In genomic region chr13:22045311-22045710, GRCm38 (mm10) we compare ENCODE assay signal across 20 mouse cellular contexts. TPM values are rescaled to one million over a fixed set of nuclear protein-coding genes. Genes with fewer than 3 reads are reported as not detected.
DNase-seq lines count a peak whose midpoint lies in the region; ATAC-seq and TF ChIP-seq lines count a peak whose summit lies in the region.
"Had no signal": no experiment of that assay in that cellular context is flagged by ENCODE, and none has a peak within 500 bp of the region (broad histone marks: within the 10 kb centered on the region; RNA-seq: fewer than 3 reads in every experiment).

No protein-coding gene starts in this region.

- TF ChIP-seq CTCF in thymus, adult 2 months (IDR thresholded peaks at IDR 0.05; ENCODE audit: borderline replicate concordance, control insufficient read depth, extremely low read depth, insufficient read depth, low read length, poor library complexity), result no peak
- no peak for TF ChIP-seq CTCF in intestine, postnatal 0 days (IDR thresholded peaks at IDR 0.05; ENCODE audit: low read depth)

- H3K36me3 ChIP-seq in liver, embryonic 12.5 days, result no peaks in the 10 kb centered on the region
- H3K36me3 ChIP-seq in thymus, adult 2 months (ENCODE audit: control insufficient read depth, insufficient read depth, low read length), result no peaks in the 10 kb centered on the region
- H3K36me3 ChIP-seq in liver, embryonic 16.5 days (ENCODE audit: control insufficient read depth, insufficient read depth), result no peaks in the 10 kb centered on the region
- H3K36me3 ChIP-seq in intestine, postnatal 0 days (ENCODE audit: control insufficient read depth, insufficient read depth), result no peaks in the 10 kb centered on the region
- H3K36me3 ChIP-seq: embryonic facial prominence, embryonic 10.5 days; forebrain, embryonic 12.5 days; hindbrain, embryonic 13.5 days had no signal

- peak overlapping the region; percentile 69 for H3K4me2 ChIP-seq in liver, embryonic 12.5 days
- H3K4me2 ChIP-seq in liver, embryonic 16.5 days (ENCODE audit: low read depth, low read length), result peak overlapping the region; percentile 67; the same call in 1 of the 2 replicates
- H3K4me2 ChIP-seq in intestine, postnatal 0 days (replicated peaks; ENCODE audit: low read depth), result no peak overlapping the region
- H3K4me2 ChIP-seq: forebrain, embryonic 12.5 days; hindbrain, embryonic 13.5 days had no signal

- peak; percentile 10 for DNase-seq in cerebellum, adult 9-10 months
- DNase-seq in cerebellum, adult 8-10 months, result no peak
- no peak for DNase-seq in liver
- DNase-seq in thymus, postnatal 0 days (ENCODE audit: low spot score), result peak; percentile 14
- DNase-seq in thymus, adult 2 months, result no peak
- DNase-seq: adrenal gland, postnatal 10 days; cerebellum, adult 11 months; cerebellum, adult 9-11 months; cerebellum, postnatal 36 days; gastrocnemius, adult 2 months; gastrocnemius, postnatal 25 days; heart, adult 11 months; heart, postnatal 14 days had no signal

- no peaks in the 10 kb centered on the region for H3K27me3 ChIP-seq in liver, embryonic 12.5 days (replicated peaks)
- H3K27me3 ChIP-seq in thymus, adult 2 months (ENCODE audit: control insufficient read depth, insufficient read depth, low read length), result no peaks in the 10 kb centered on the region
- H3K27me3 ChIP-seq in liver, embryonic 16.5 days (ENCODE audit: control insufficient read depth, insufficient read depth, low read depth, low read length), result no peaks in the 10 kb centered on the region
- H3K27me3 ChIP-seq in intestine, postnatal 0 days (replicated peaks; ENCODE audit: control insufficient read depth, insufficient read depth, low read length), result no peaks in the 10 kb centered on the region
- H3K27me3 ChIP-seq: forebrain, embryonic 12.5 days; hindbrain, embryonic 13.5 days had no signal

- 33% methylated on average over 2 of the region's 2 CpGs for WGBS in liver, embryonic 12.5 days (ENCODE audit: insufficient replicate concordance)
- 34% methylated on average over 2 of the region's 2 CpGs for WGBS in thymus, adult 2 months
- WGBS in liver, embryonic 16.5 days (ENCODE audit: insufficient replicate concordance), result 35% methylated on average over 2 of the region's 2 CpGs
- 67% methylated on average over 2 of the region's 2 CpGs for WGBS in intestine, postnatal 0 days

- ATAC-seq in liver, embryonic 12.5 days, result no peak
- ATAC-seq in liver, embryonic 16.5 days (ENCODE audit: low read depth), result no peak
- ATAC-seq in intestine, postnatal 0 days, result no peak
- ATAC-seq: hindbrain, postnatal 0 days had no signal

- H3K9me3 ChIP-seq in liver, embryonic 12.5 days (replicated peaks), result no peaks in the 10 kb centered on the region
- no peaks in the 10 kb centered on the region for H3K9me3 ChIP-seq in liver, embryonic 16.5 days (replicated peaks; ENCODE audit: control insufficient read depth, low read length)
- no peaks in the 10 kb centered on the region for H3K9me3 ChIP-seq in intestine, postnatal 0 days (ENCODE audit: control insufficient read depth)
- H3K9me3 ChIP-seq: embryonic facial prominence, embryonic 10.5 days; forebrain, embryonic 12.5 days; hindbrain, embryonic 13.5 days had no signal

- peak overlapping the region; percentile 96; the same call in 1 of the 2 replicates for H3K27ac ChIP-seq in liver, embryonic 12.5 days
- no peak overlapping the region for H3K27ac ChIP-seq in thymus, adult 2 months (ENCODE audit: control insufficient read depth, insufficient read depth, low read length)
- H3K27ac ChIP-seq in liver, embryonic 16.5 days (ENCODE audit: low read length), result peak overlapping the region; percentile 45
- H3K27ac ChIP-seq in intestine, postnatal 0 days (ENCODE audit: low read depth, low read length), result no peak overlapping the region
- H3K27ac ChIP-seq: embryonic facial prominence, embryonic 10.5 days; forebrain, embryonic 12.5 days; gastrocnemius, adult 2 months; hindbrain, embryonic 13.5 days; hindbrain, postnatal 0 days had no signal

- TF ChIP-seq POLR2A in thymus, adult 2 months (IDR thresholded peaks at IDR 0.05; ENCODE audit: control insufficient read depth, extremely low read depth, insufficient read depth, low read length, poor library complexity), result no peak

- peak overlapping the region; percentile 72; the same call in 1 of the 2 replicates for H3K9ac ChIP-seq in liver, embryonic 12.5 days
- peak overlapping the region; percentile 68 for H3K9ac ChIP-seq in liver, embryonic 16.5 days (ENCODE audit: low read depth, low read length)
- H3K9ac ChIP-seq in intestine, postnatal 0 days (ENCODE audit: low read depth, low read length), result no peak overlapping the region
- H3K9ac ChIP-seq: forebrain, embryonic 12.5 days; hindbrain, embryonic 13.5 days had no signal

- no peak overlapping the region for H3K4me3 ChIP-seq in liver, embryonic 12.5 days
- no peak overlapping the region for H3K4me3 ChIP-seq in thymus, adult 2 months (ENCODE audit: control insufficient read depth, insufficient read depth, low read length)
- peak overlapping the region; percentile 9; the same call in 1 of the 2 replicates for H3K4me3 ChIP-seq in liver, embryonic 16.5 days (ENCODE audit: low read depth, low read length)
- H3K4me3 ChIP-seq in intestine, postnatal 0 days (ENCODE audit: low read depth, low read length), result no peak overlapping the region
- H3K4me3 ChIP-seq: forebrain, embryonic 12.5 days; gastrocnemius, adult 2 months; hindbrain, embryonic 13.5 days had no signal

- peaks cover 42% of the 10 kb centered on the region for H3K4me1 ChIP-seq in liver, embryonic 12.5 days
- H3K4me1 ChIP-seq in thymus, adult 2 months (replicated peaks; ENCODE audit: control insufficient read depth, insufficient read depth, low read length), result peaks cover 10% of the 10 kb centered on the region
- peaks cover 28% of the 10 kb centered on the region for H3K4me1 ChIP-seq in liver, embryonic 16.5 days (ENCODE audit: control insufficient read depth, low read depth, low read length)
- 0 out of 2 replicates have a peak, but pooled peaks cover 4% of the 10 kb centered on the region for H3K4me1 ChIP-seq in intestine, postnatal 0 days (replicated peaks; ENCODE audit: control insufficient read depth, insufficient read depth, low read length)

RNA-seq across cellular contexts. Expression of gene Hist1h2bj, which starts 2.3 kb away (rescaled TPM):
- polyA plus RNA-seq in liver, embryonic 12.5 days (2016; fragmentation: Nextera tagmentation; extraction: Ambion mirVana), result 14.5 and 17.1 TPM in 2 replicates
- polyA plus RNA-seq in thymus, postnatal 0 days (2015; fragmentation: Nextera tagmentation; extraction: Ambion mirVana), result 74.2 and 89.3 TPM in 2 replicates
- 177 and 218 TPM in 2 replicates for polyA plus RNA-seq in thymus, adult 2 months (2012; rRNA removed)
- 13.4 and 22.7 TPM in 2 replicates for polyA plus RNA-seq in liver, embryonic 16.5 days (2015; fragmentation: Nextera tagmentation; extraction: Ambion mirVana)
- 2.3 and 4.1 TPM in 2 replicates for polyA plus RNA-seq in intestine, postnatal 0 days (2015; fragmentation: Nextera tagmentation; extraction: Ambion mirVana)

RNA-seq across cellular contexts. Expression of gene Hist1h2ag, which starts 2.6 kb away (rescaled TPM):
- polyA plus RNA-seq in liver, embryonic 12.5 days (2016; fragmentation: Nextera tagmentation; extraction: Ambion mirVana), result 24.0 and 28.2 TPM in 2 replicates
- polyA plus RNA-seq in thymus, postnatal 0 days (2015; fragmentation: Nextera tagmentation; extraction: Ambion mirVana), result 178 and 206 TPM in 2 replicates
- 149 and 177 TPM in 2 replicates for polyA plus RNA-seq in thymus, adult 2 months (2012; rRNA removed)
- 13.1 and 20.8 TPM in 2 replicates for polyA plus RNA-seq in liver, embryonic 16.5 days (2015; fragmentation: Nextera tagmentation; extraction: Ambion mirVana)
- 12.9 and 16.0 TPM in 2 replicates for polyA plus RNA-seq in intestine, postnatal 0 days (2015; fragmentation: Nextera tagmentation; extraction: Ambion mirVana)

RNA-seq across cellular contexts. Expression of gene Hist1h4i, which starts 4.1 kb away (rescaled TPM):
- polyA plus RNA-seq in liver, embryonic 12.5 days (2016; fragmentation: Nextera tagmentation; extraction: Ambion mirVana), result 44.1 and 49.4 TPM in 2 replicates
- polyA plus RNA-seq in thymus, postnatal 0 days (2015; fragmentation: Nextera tagmentation; extraction: Ambion mirVana), result 37.1 and 39.2 TPM in 2 replicates
- polyA plus RNA-seq in thymus, adult 2 months (2012; rRNA removed), result 33.1 and 38.5 TPM in 2 replicates
- 47.5 and 58.3 TPM in 2 replicates for polyA plus RNA-seq in liver, embryonic 16.5 days (2015; fragmentation: Nextera tagmentation; extraction: Ambion mirVana)
- 9.4 and 9.9 TPM in 2 replicates for polyA plus RNA-seq in intestine, postnatal 0 days (2015; fragmentation: Nextera tagmentation; extraction: Ambion mirVana)

RNA-seq across cellular contexts. Expression of gene Hist1h2bk, which starts 9.6 kb away (rescaled TPM):
- 4.4 and 4.8 TPM in 2 replicates for polyA plus RNA-seq in liver, embryonic 12.5 days (2016; fragmentation: Nextera tagmentation; extraction: Ambion mirVana)
- polyA plus RNA-seq in thymus, postnatal 0 days (2015; fragmentation: Nextera tagmentation; extraction: Ambion mirVana), result 25.8 and 33.9 TPM in 2 replicates
- polyA plus RNA-seq in thymus, adult 2 months (2012; rRNA removed), result 322 and 402 TPM in 2 replicates
- 2.9 and 4.7 TPM in 2 replicates for polyA plus RNA-seq in liver, embryonic 16.5 days (2015; fragmentation: Nextera tagmentation; extraction: Ambion mirVana)
- 0.90 and 1.8 TPM in 2 replicates for polyA plus RNA-seq in intestine, postnatal 0 days (2015; fragmentation: Nextera tagmentation; extraction: Ambion mirVana)

RNA-seq across cellular contexts. Expression of gene Hist1h2ah, which starts 9.9 kb away (rescaled TPM):
- 9.3 and 17.8 TPM in 2 replicates for polyA plus RNA-seq in liver, embryonic 12.5 days (2016; fragmentation: Nextera tagmentation; extraction: Ambion mirVana)
- 49.6 and 71.7 TPM in 2 replicates for polyA plus RNA-seq in thymus, postnatal 0 days (2015; fragmentation: Nextera tagmentation; extraction: Ambion mirVana)
- 248 and 460 TPM in 2 replicates for polyA plus RNA-seq in thymus, adult 2 months (2012; rRNA removed)
- 13.7 and 18.8 TPM in 2 replicates for polyA plus RNA-seq in liver, embryonic 16.5 days (2015; fragmentation: Nextera tagmentation; extraction: Ambion mirVana)
- 3.4 and 5.3 TPM in 2 replicates for polyA plus RNA-seq in intestine, postnatal 0 days (2015; fragmentation: Nextera tagmentation; extraction: Ambion mirVana)
- polyA plus RNA-seq: hindbrain, embryonic 13.5 days had no signal

Comparison
In these comparisons a context has a peak if more than half of its experiments do, and no peak if none do; other contexts are left out.
1. DNase-seq: peak in cerebellum, adult 9-10 months (single experiment) and thymus, postnatal 0 days (single experiment); none in cerebellum, adult 8-10 months (single experiment), liver (single experiment) and thymus, adult 2 months (single experiment).
2. H3K27ac ChIP-seq: peak in liver, embryonic 12.5 days (single experiment) and liver, embryonic 16.5 days (single experiment); none in thymus, adult 2 months (single experiment) and intestine, postnatal 0 days (single experiment).